Mouse (Mus musculus) kidney, adult 2 months (tissue): ENCODE results near the gene Pde4d.

Experiments used
- CTCF ChIP-seq: fragments of 200-500 bp; conservative IDR thresholded peaks from 2 replicates; pipeline ENCODE4 v1.5.1; 2011; ENCODE audit warnings: low read depth, mild to moderate bottlenecking, control low read depth, low read length, moderate library complexity, mixed read lengths; ENCODE audit not compliant: insufficient read depth, insufficient read length
- POLR2A ChIP-seq: fragments of 200-500 bp; IDR thresholded peaks from one replicate; pipeline ENCODE4 v1.6.1; 2011; ENCODE audit warnings: low read depth, low read length, control low read depth

DNA sequence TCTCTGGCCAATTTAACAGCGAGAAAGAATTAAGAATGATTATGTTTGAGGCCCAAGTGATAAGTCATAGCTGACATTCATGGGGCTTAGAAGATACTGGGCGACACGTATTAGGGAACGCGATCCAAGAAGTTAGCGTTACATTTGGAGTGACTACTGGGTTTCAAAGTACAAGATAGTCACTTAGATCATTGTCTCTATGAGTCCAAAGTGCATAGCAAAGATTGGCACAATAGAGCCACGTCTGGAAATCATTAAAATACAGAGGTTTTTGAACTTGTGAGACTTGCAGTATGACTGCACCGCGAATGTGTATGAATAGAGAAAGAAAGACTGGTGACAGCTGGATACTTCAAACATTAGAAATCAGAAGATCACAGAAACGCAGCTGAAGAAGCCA is 825.1 kb downstream of the Pde4d start:
- TF ChIP-seq CTCF (no peak), POLR2A (no peak)
